Mouse (Mus musculus): ENCODE measurements at regions not wholly inside any gene's neighbourhood (a gene's known extent, or its start where the extent isn't known, plus 50 kb on each side); places are given as distances from the start of the nearest gene placed in this dataset.

GRCm38 (mm10) chr1:191461811-191462491 lies 58.9 kb upstream of the Ppp2r5a start:
- TF ChIP-seq RAD21 (IDR thresholded peaks at IDR 0.05; ENCODE audit: low read depth, low read length) (no peak), ZMIZ1 (IDR thresholded peaks at IDR 0.05; ENCODE audit: low read depth, low read length) (no peak), CTCF (IDR thresholded peaks at IDR 0.05 in 2 of 3, conservative IDR thresholded peaks at IDR 0.05 in 1 of 3; ENCODE audit: control insufficient read depth in 1 of 3, insufficient read depth in 1 of 3, low read depth in 2 of 3, low read length in 3 of 3, poor library complexity in 1 of 3, severe bottlenecking in 1 of 3) (no peak), POLR2A (IDR thresholded peaks at IDR 0.05; ENCODE audit: control insufficient read depth in 1 of 2, insufficient read depth in 1 of 2, low read depth in 1 of 2, low read length in 2 of 2, poor library complexity in 1 of 2) (no peak), MYB (IDR thresholded peaks at IDR 0.05; ENCODE audit: low read depth, low read length) (no peak), HCFC1 (IDR thresholded peaks at IDR 0.05; ENCODE audit: low read depth, low read length) (no peak), POLR2AphosphoS5 (IDR thresholded peaks at IDR 0.05; ENCODE audit: borderline replicate concordance, low read depth, low read length) (no peak), ZKSCAN1 (IDR thresholded peaks at IDR 0.05; ENCODE audit: low read depth, low read length) (no peak), MAFK (IDR thresholded peaks at IDR 0.05; ENCODE audit: borderline replicate concordance, low read depth, low read length) (no peak), EP300 (IDR thresholded peaks at IDR 0.05; ENCODE audit: low read depth in 1 of 2, low read length in 2 of 2) (no peak), KAT2A (conservative IDR thresholded peaks at IDR 0.05; ENCODE audit: low read depth, low read length) (no peak), MAX (IDR thresholded peaks at IDR 0.05; ENCODE audit: low read length) (no peak), MXI1 (IDR thresholded peaks at IDR 0.05; ENCODE audit: low read depth, low read length) (no peak)

Measured in MEL (cell line).